Mouse (Mus musculus): ENCODE data around the gene Hacd2. TPM values are rescaled to one million over a fixed set of nuclear protein-coding genes. Genes with fewer than 3 reads are reported as not detected.
A peak's percentile ranks its signal among the peaks of the same experiment; 100 is the strongest.

Gene Hacd2
- polyA plus RNA-seq, 1 experiment from 2014 or later: 47.8 TPM

DNA sequence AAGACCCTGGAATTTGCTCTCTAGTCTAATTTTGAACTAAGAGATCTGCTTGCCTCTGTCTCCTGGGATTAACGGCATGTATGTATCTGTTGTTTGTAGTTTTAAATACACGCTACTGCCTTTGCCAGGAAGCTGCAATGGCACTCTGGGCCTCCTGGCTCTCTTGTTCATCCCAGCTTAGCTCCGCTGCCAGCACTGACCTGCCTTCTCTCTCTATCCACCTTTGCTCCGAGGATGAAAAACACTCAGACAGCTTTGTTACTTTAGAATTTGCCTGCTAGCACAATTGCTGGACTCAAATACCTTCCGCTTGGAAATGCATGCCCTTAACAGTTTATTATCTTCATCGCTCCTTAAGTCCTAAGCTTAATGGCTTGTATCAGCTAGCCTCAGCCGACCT is 18.8 kb downstream of the Hacd2 start:
- Histone ChIP-seq H3K27me3 (replicated peaks) (no peaks in the 10 kb centered on the region), H3K4me2 (replicated peaks) (no peak overlapping the region), H3K9ac (no peak overlapping the region), H3K4me3 (no peak overlapping the region), H3K36me3 (peaks cover 6% of the 10 kb centered on the region; the same call in 1 of the 2 replicates), H3K27ac (no peak overlapping the region), H3K9me3 (no peaks in the 10 kb centered on the region), H3K4me1 (peaks cover 7% of the 10 kb centered on the region)
- no peak for ATAC-seq (ENCODE audit: low FRiP score, low read depth)
- WGBS: 88% methylated on average over 7 of the region's 7 CpGs

DNA sequence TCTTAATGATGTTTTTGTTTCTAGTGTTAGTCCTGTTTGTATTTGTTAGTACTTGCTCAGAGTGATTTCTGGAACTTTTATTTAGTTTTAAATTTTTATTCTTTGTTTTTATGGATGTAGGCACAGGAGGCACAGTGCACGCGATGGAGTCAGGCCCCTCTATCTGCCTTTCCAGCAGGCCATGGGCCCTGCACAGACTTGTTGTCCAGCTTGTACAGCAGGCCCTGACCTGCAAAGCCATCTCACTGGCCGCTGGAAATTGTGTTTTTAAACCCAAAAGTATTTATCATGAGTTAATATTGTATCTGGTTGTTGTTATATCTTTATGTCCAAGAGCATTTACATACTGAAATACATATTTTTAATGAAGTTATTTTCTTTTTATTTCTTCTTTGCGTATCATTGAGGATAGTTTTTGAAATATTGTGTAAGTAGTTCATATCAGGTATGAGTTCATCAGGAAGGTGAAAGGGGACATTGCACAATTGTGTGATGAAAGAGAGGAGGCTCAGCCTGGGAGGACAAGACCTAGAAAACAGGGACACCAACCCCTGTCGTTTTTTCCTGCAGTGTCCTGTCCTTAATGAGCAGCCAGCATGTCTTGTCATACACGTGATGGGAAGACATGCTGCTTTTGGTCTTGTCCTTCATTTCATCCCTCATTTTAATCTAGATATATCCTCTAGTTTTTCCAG is 24.0 kb downstream of the Hacd2 start:
- no peaks in the 10 kb centered on the region for H3K27me3 ChIP-seq (replicated peaks)
- no peaks in the 10 kb centered on the region for H3K9me3 ChIP-seq
- H3K36me3 ChIP-seq: peaks cover 6% of the 10 kb centered on the region; the same call in 1 of the 2 replicates
- no peak for ATAC-seq (ENCODE audit: low FRiP score, low read depth)
- no peak overlapping the region for H3K4me3 ChIP-seq
- 89% methylated on average over 6 of the region's 6 CpGs for WGBS
- H3K4me2 ChIP-seq (replicated peaks): no peak overlapping the region
- H3K27ac ChIP-seq: no peak overlapping the region
- peaks cover 3% of the 10 kb centered on the region; the same call in 1 of the 2 replicates for H3K4me1 ChIP-seq
- no peak overlapping the region for H3K9ac ChIP-seq

DNA sequence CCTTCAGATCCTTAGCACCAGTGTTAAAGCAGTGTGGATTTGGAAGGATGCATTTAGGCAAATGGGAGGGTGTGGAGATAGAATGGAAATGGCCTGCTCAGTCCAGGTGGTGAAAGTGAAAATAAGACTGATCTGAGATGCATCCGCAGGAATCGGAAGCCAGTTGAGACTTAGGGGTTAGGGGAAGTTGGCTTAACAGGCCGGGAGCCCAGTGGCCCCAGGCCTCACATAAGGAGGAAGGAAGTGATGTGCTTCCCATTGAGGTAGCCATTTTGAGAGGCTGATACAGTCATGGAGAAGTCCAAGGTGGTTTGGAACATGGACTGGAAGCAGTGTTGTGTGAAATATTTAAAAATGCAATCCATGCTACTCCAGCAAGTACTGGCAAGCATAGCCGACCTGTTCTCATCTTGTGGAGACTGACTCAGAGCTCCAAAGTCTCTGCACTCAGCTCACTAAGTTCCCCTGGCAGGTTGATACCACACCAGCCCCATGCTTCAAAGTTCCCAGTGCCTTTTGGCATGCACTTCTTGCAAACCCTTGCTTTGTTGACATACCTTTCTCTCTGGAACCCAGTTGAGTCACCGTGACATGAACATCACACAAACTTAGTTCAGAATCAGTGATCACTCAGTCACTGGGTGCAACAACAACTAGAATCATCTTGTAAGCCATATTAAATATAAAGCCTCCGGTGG is 25.2 kb downstream of the Hacd2 start:
- H3K4me3 ChIP-seq: no peak overlapping the region
- 92% methylated on average over 6 of the region's 6 CpGs for WGBS
- no peak overlapping the region for H3K9ac ChIP-seq
- H3K36me3 ChIP-seq: no peaks in the 10 kb centered on the region
- peaks cover 3% of the 10 kb centered on the region; the same call in 1 of the 2 replicates for H3K4me1 ChIP-seq
- no peak overlapping the region for H3K27ac ChIP-seq
- no peaks in the 10 kb centered on the region for H3K9me3 ChIP-seq
- no peak for ATAC-seq (ENCODE audit: low FRiP score, low read depth)
- no peaks in the 10 kb centered on the region for H3K27me3 ChIP-seq (replicated peaks)
- no peak overlapping the region for H3K4me2 ChIP-seq (replicated peaks)

DNA sequence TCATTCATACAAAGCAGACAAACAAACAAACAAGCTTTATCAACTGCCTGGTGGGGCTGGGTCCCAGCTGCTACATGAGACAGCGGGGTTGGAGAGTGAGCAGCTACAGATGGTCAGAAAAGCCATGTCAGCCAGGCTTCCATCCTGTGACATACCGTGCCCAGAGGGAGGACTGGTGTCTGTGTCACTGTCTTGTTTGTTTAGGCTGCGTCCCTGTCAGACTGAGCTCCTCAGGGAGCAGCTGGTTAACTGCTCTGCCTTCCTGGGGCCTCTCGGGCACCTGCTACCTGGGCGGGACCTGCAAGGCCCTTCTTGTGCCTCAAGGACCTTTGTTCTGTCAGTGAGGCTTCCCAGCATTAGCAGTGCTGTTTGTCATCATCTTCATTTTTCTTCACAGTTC is 28.8 kb downstream of the Hacd2 start:
- Histone ChIP-seq H3K9me3 (no peaks in the 10 kb centered on the region), H3K9ac (no peak overlapping the region), H3K27ac (no peak overlapping the region), H3K4me2 (replicated peaks) (no peak overlapping the region), H3K4me3 (no peak overlapping the region), H3K4me1 (peaks cover 3% of the 10 kb centered on the region; the same call in 1 of the 2 replicates), H3K36me3 (no peaks in the 10 kb centered on the region), H3K27me3 (replicated peaks) (no peaks in the 10 kb centered on the region)
- WGBS: 34% methylated on average over 5 of the region's 5 CpGs
- ATAC-seq (ENCODE audit: low FRiP score, low read depth): 0 out of 2 replicates have a peak, but pooled peaks have one; percentile 58

DNA sequence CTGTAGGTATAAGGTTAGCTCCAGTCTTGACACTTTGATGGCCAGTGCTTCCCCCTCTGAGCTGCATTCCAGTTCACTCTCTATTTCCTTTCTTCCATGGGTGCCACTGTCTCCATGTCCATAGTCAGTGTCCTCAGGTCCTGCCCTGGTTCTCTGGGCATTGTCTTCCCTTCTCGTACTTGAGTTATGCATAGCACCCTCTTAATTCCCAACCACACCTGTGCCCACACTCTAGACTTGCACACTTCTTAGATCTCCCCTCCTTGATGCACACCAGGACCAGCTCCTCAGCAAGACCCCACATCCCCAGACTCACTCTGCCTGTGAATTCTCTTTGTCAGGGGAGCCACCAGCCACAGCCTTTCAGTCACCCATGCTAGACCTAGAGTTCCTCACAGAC is 30.0 kb downstream of the Hacd2 start:
- Histone ChIP-seq H3K4me3 (no peak overlapping the region), H3K27me3 (replicated peaks) (no peaks in the 10 kb centered on the region), H3K4me1 (peaks cover 3% of the 10 kb centered on the region; the same call in 1 of the 2 replicates), H3K9me3 (no peaks in the 10 kb centered on the region), H3K4me2 (replicated peaks) (no peak overlapping the region), H3K9ac (no peak overlapping the region), H3K36me3 (no peaks in the 10 kb centered on the region), H3K27ac (no peak overlapping the region)
- 92% methylated on average over 1 of the region's 1 CpGs for WGBS
- no peak for ATAC-seq (ENCODE audit: low FRiP score, low read depth)

DNA sequence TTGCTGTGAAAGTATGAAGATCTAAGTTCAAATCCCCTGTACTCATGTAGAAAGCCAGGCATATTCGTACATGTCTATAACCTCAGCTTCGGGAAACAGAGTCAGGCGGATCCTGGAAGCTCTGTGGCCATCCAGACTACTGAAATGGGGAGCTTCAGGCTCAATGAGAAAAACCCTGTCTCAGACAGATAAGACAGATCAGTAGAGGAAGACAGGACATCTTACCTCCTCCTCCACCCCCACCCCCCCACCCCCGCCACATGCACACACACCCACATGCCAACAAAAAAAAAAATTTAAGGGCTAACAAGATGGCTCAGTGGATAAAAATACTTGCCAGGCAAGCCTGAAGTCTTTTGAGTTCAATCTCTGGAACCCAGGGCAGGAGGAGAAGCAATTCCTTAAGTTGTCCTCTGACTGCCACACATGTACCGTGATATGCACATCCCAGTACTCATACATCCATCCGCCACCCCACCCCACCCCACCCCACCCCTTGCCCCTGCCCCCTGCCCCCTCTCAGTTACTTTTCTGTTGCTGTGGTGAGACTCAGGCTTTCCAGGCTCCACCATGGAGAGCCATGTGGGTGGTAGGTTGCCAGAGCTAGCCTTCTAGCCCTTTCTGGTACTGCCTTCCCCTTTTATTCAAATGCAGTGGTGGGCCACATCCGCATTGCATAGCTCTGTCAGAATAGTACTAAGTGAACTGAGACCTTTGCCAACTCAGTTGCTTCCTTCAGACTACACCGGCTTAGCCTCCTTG is 32.4 kb downstream of the Hacd2 start:
- no peaks in the 10 kb centered on the region for H3K36me3 ChIP-seq
- H3K9ac ChIP-seq: no peak overlapping the region
- ATAC-seq (ENCODE audit: low FRiP score, low read depth): no peak
- no peak overlapping the region for H3K4me2 ChIP-seq (replicated peaks)
- no peak overlapping the region for H3K27ac ChIP-seq
- H3K4me1 ChIP-seq: peaks cover 3% of the 10 kb centered on the region; the same call in 1 of the 2 replicates
- WGBS: 91% methylated on average over 8 of the region's 8 CpGs
- no peak overlapping the region for H3K4me3 ChIP-seq
- no peaks in the 10 kb centered on the region for H3K27me3 ChIP-seq (replicated peaks)
- no peaks in the 10 kb centered on the region for H3K9me3 ChIP-seq

DNA sequence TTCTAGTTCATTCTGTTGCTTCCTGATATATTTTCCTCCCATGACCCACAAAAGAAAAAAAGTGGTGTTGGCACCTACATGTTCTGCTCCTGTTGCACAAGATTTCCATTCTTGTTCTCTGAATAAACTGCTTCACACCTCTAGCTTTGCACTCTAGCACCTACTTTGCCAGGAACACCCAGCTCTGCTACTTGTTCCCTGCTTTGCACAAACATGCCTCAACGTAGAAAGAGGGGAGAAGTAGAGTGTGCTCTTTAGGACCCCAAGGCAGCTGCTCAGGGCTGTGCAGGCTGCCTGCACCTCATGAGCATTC is 32.9 kb downstream of the Hacd2 start:
- 92% methylated on average over 1 of the region's 1 CpGs for WGBS
- no peak for ATAC-seq (ENCODE audit: low FRiP score, low read depth)

DNA sequence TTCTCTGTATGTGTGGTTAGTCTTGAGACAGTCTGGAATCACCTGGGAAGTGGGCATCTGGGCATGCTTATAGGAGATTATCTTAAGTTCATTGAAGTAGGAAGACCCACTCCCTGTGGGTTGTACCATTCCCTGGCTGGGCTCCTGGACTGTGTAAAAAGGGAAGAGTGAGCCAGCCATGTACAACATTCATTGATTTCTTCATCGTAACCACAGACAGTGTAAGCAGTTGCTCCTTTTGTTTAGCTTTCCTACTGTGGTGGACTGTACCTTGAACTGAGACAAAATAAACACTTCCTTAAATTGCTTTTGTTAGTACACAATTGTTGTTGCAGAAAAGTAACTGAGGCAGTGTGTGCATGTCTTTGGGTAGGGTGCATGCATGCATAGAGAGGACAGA is 33.6 kb downstream of the Hacd2 start:
- H3K27ac ChIP-seq: no peak overlapping the region
- no peaks in the 10 kb centered on the region for H3K36me3 ChIP-seq
- H3K4me1 ChIP-seq: peaks cover 3% of the 10 kb centered on the region; the same call in 1 of the 2 replicates
- no peak overlapping the region for H3K4me2 ChIP-seq (replicated peaks)
- ATAC-seq (ENCODE audit: low FRiP score, low read depth): no peak
- H3K9me3 ChIP-seq: no peaks in the 10 kb centered on the region
- H3K4me3 ChIP-seq: no peak overlapping the region
- H3K9ac ChIP-seq: no peak overlapping the region
- WGBS: 94% methylated on average over 1 of the region's 1 CpGs
- H3K27me3 ChIP-seq (replicated peaks): no peaks in the 10 kb centered on the region

More for the DNA sequence above, 32.9 kb downstream of the Hacd2 start:
- H3K4me3 ChIP-seq: no peak overlapping the region
- no peak overlapping the region for H3K9ac ChIP-seq
- H3K36me3 ChIP-seq: no peaks in the 10 kb centered on the region
- no peaks in the 10 kb centered on the region for H3K9me3 ChIP-seq
- H3K27me3 ChIP-seq (replicated peaks): no peaks in the 10 kb centered on the region
- no peak overlapping the region for H3K27ac ChIP-seq
- H3K4me2 ChIP-seq (replicated peaks): no peak overlapping the region
- H3K4me1 ChIP-seq: peaks cover 3% of the 10 kb centered on the region; the same call in 1 of the 2 replicates

DNA sequence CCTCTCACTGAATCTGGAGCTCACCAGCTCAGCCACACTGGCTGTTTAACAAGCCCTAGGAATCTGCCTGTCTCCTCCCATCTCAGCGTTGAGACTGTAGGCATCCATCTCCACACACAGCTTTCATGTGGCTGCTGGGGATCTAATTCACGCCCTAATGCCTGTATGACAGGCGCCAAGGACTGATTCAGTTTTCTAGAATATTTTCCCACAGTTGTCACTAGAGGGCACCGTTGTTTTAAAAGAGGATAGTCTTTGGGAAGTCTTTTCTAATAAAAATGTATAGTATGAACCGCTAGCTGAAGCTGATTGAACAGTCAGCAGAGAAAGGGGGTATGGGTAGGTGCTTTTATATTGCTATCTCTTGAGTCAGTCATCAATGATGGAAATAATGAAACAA is 34.1 kb downstream of the Hacd2 start:
- no peak overlapping the region for H3K4me2 ChIP-seq (replicated peaks)
- WGBS: 33% methylated on average over 5 of the region's 5 CpGs
- H3K27me3 ChIP-seq (replicated peaks): no peaks in the 10 kb centered on the region
- no peak overlapping the region for H3K9ac ChIP-seq
- no peak overlapping the region for H3K4me3 ChIP-seq
- ATAC-seq (ENCODE audit: low FRiP score, low read depth): no peak
- no peak overlapping the region for H3K27ac ChIP-seq
- no peaks in the 10 kb centered on the region for H3K36me3 ChIP-seq
- no peaks in the 10 kb centered on the region for H3K9me3 ChIP-seq
- no peaks in the 10 kb centered on the region for H3K4me1 ChIP-seq

DNA sequence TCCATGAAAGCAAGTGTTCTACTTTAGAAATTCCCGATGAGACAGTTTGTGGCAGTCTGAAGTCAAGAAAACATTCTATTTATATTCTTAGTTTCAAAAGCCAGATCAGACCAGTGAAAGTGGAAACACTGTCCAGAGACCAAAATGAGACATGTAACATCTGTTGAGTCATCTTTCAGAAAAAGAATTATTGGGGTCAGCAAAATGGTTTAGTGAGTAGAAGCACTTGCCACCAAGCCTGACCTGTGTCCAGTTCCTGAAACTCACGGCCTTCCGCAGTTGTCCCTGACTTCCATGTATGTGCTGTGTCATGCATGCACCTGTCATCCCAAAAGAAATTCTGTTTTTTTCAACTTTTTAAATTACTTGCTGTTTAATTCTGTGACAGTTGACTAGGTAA is 34.6 kb downstream of the Hacd2 start:
- no peak overlapping the region for H3K27ac ChIP-seq
- H3K4me3 ChIP-seq: no peak overlapping the region
- 90% methylated on average over 3 of the region's 3 CpGs for WGBS

DNA sequence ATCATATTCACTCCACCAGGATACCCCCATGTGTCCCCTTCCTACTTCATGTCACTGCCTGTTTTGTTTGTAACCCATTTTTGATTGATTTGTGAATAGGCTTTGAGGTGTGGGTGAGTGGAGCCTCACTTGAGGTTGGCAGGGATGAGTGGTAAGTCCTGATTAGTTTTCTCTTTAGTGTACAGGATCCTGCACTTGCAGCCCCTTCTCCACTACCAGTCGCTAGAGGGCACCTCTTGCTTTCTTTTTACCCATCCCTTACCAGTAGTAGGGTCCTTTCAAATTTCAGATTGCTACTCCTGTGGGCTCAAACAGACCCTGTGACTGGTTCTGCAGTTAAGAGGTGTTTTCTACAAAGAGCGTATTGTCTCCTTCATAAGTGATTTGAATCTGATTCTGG is 38.8 kb downstream of the Hacd2 start:
- WGBS: 61% methylated on average over 2 of the region's 2 CpGs
- peaks cover 4% of the 10 kb centered on the region; the same call in 1 of the 2 replicates for H3K4me1 ChIP-seq
- no peak overlapping the region for H3K27ac ChIP-seq
- H3K4me2 ChIP-seq (replicated peaks): no peak overlapping the region
- no peak overlapping the region for H3K4me3 ChIP-seq
- H3K9ac ChIP-seq: no peak overlapping the region
- no peak for ATAC-seq (ENCODE audit: low FRiP score, low read depth)
- H3K9me3 ChIP-seq: no peaks in the 10 kb centered on the region
- no peaks in the 10 kb centered on the region for H3K36me3 ChIP-seq
- H3K27me3 ChIP-seq (replicated peaks): no peaks in the 10 kb centered on the region

More for the DNA sequence above, 34.6 kb downstream of the Hacd2 start:
- Histone ChIP-seq H3K36me3 (no peaks in the 10 kb centered on the region), H3K9ac (no peak overlapping the region), H3K4me1 (no peaks in the 10 kb centered on the region), H3K27me3 (replicated peaks) (no peaks in the 10 kb centered on the region), H3K9me3 (no peaks in the 10 kb centered on the region), H3K4me2 (replicated peaks) (no peak overlapping the region)
- ATAC-seq (ENCODE audit: low FRiP score, low read depth): no peak

DNA sequence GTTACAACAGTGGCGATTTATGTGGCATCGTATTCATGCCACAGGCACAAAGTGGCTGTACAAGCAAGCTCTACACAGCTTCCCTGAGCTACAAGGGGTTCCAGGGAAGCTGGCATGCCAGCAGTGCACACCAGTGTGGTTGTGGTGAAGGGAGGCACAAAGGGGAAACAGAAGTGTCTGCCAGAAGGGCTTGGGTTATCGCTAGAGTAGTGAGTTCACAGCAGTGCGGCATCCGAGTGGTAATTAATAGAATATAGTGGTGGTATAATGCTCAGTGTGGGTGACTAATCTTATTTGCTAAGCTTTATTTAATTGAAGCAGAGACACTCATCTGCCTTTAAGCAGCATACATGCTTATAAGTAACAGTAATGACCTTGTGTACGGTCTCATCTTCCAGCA is 43.5 kb downstream of the Hacd2 start:
- Histone ChIP-seq H3K36me3 (no peaks in the 10 kb centered on the region), H3K27me3 (replicated peaks) (no peaks in the 10 kb centered on the region), H3K9me3 (no peaks in the 10 kb centered on the region), H3K4me3 (no peak overlapping the region), H3K4me2 (replicated peaks) (no peak overlapping the region), H3K27ac (no peak overlapping the region), H3K9ac (no peak overlapping the region), H3K4me1 (peaks cover 9% of the 10 kb centered on the region; the same call in 1 of the 2 replicates)
- no peak for ATAC-seq (ENCODE audit: low FRiP score, low read depth)
- WGBS: 85% methylated on average over 6 of the region's 6 CpGs

All from neural tube, embryonic 12.5 days (tissue).